ENCODE assay signal across 12 mouse cellular contexts in the genomic region with DNA sequence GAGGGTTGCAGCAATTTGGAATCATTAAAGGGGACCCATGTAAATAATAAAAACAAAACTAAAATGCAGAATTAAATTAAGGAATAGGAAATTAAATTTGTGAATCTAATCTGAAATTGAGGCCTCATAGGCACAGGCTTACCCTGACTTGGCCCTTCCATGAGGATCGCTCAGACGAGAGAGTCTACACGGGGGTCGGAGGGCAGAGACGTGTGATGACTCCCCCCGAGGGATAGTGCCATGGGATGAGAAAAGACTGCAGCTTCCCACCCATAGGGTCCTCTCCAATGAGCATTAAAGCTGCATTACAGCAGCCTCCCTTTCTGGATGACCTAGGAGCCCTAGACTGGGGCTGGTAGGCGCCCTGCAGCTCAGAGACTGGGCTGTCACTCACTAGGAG.
DNase-seq lines count a peak whose midpoint lies in the region; ATAC-seq and TF ChIP-seq lines count a peak whose summit lies in the region.
"Had no signal": no experiment of that assay in that cellular context is flagged by ENCODE, and none has a peak within 500 bp of the region (broad histone marks: within the 10 kb centered on the region; RNA-seq: fewer than 3 reads in every experiment).

No protein-coding gene starts in this region.

- peaks cover 31% of the 10 kb centered on the region for H3K4me1 ChIP-seq in midbrain, embryonic 12.5 days
- H3K4me1 ChIP-seq in midbrain, embryonic 11.5 days (ENCODE audit: control insufficient read depth, insufficient read depth, low read length), result 0 out of 2 replicates have a peak, but pooled peaks cover 2% of the 10 kb centered on the region
- peaks cover 27% of the 10 kb centered on the region for H3K4me1 ChIP-seq in embryonic facial prominence, embryonic 15.5 days
- peaks cover 53% of the 10 kb centered on the region for H3K4me1 ChIP-seq in hindbrain, embryonic 12.5 days
- H3K4me1 ChIP-seq in midbrain, postnatal 0 days (ENCODE audit: insufficient read depth, low read length), result no peaks in the 10 kb centered on the region; the same call in 1 of the 2 replicates

- no peak for TF ChIP-seq CTCF in midbrain, postnatal 0 days (IDR thresholded peaks at IDR 0.05)

- no peaks in the 10 kb centered on the region for H3K9me3 ChIP-seq in midbrain, embryonic 12.5 days
- H3K9me3 ChIP-seq in midbrain, embryonic 11.5 days (ENCODE audit: control insufficient read depth, low read length), result no peaks in the 10 kb centered on the region
- H3K9me3 ChIP-seq in embryonic facial prominence, embryonic 15.5 days (replicated peaks), result no peaks in the 10 kb centered on the region
- no peaks in the 10 kb centered on the region for H3K9me3 ChIP-seq in hindbrain, embryonic 12.5 days (replicated peaks)
- no peaks in the 10 kb centered on the region for H3K9me3 ChIP-seq in midbrain, postnatal 0 days (ENCODE audit: low read length)
- H3K9me3 ChIP-seq: limb, embryonic 12.5 days had no signal

- H3K27me3 ChIP-seq in midbrain, embryonic 12.5 days, result peaks cover 36% of the 10 kb centered on the region
- peaks cover 6% of the 10 kb centered on the region; the same call in 1 of the 2 replicates for H3K27me3 ChIP-seq in midbrain, embryonic 11.5 days (ENCODE audit: control insufficient read depth, insufficient read depth, low read length)
- peaks cover 63% of the 10 kb centered on the region for H3K27me3 ChIP-seq in embryonic facial prominence, embryonic 15.5 days
- H3K27me3 ChIP-seq in hindbrain, embryonic 12.5 days, result no peaks in the 10 kb centered on the region
- H3K27me3 ChIP-seq in midbrain, postnatal 0 days (ENCODE audit: insufficient read depth, low read length), result no peaks in the 10 kb centered on the region
- H3K27me3 ChIP-seq: heart, embryonic 13.5 days had no signal

- no peak overlapping the region for H3K4me3 ChIP-seq in midbrain, embryonic 12.5 days
- no peak overlapping the region for H3K4me3 ChIP-seq in midbrain, embryonic 11.5 days (ENCODE audit: low read depth, low read length)
- no peak overlapping the region for H3K4me3 ChIP-seq in embryonic facial prominence, embryonic 15.5 days (replicated peaks)
- H3K4me3 ChIP-seq in hindbrain, embryonic 12.5 days, result no peak overlapping the region
- H3K4me3 ChIP-seq in midbrain, postnatal 0 days (ENCODE audit: low read depth, low read length), result no peak overlapping the region
- H3K4me3 ChIP-seq: heart, embryonic 13.5 days; limb, embryonic 12.5 days had no signal

- DNase-seq in midbrain, embryonic 11.5 days (ENCODE audit: low spot score, missing footprints), result no peak
- DNase-seq in midbrain, postnatal 0 days (ENCODE audit: low spot score), result no peak
- no peak for DNase-seq in Muller cell, postnatal 12 days (ENCODE audit: inconsistent ontology term)
- DNase-seq in left cerebral cortex, postnatal 14 days (ENCODE audit: low spot score in 2 of 2), result no peak
- DNase-seq: embryo, embryonic 11 days; gastrocnemius, postnatal 36 days; thymus, postnatal 25 days had no signal

- intact Hi-C loops in left cerebral cortex, postnatal 14 days (cut with DNase I), result loop anchor here (10.0 kb wide), 1 partner anchor 85 kb away; a partner anchor contains a TSS

- H3K36me3 ChIP-seq in midbrain, embryonic 12.5 days, result no peaks in the 10 kb centered on the region
- H3K36me3 ChIP-seq in midbrain, embryonic 11.5 days (ENCODE audit: control insufficient read depth, insufficient read depth, low read length), result no peaks in the 10 kb centered on the region
- no peaks in the 10 kb centered on the region for H3K36me3 ChIP-seq in embryonic facial prominence, embryonic 15.5 days
- no peaks in the 10 kb centered on the region for H3K36me3 ChIP-seq in hindbrain, embryonic 12.5 days
- H3K36me3 ChIP-seq in midbrain, postnatal 0 days (ENCODE audit: insufficient read depth, low read length), result no peaks in the 10 kb centered on the region
- H3K36me3 ChIP-seq: heart, embryonic 13.5 days; limb, embryonic 12.5 days had no signal

- no peak overlapping the region for H3K9ac ChIP-seq in midbrain, embryonic 12.5 days (replicated peaks)
- no peak overlapping the region for H3K9ac ChIP-seq in midbrain, embryonic 11.5 days (ENCODE audit: low read length)
- no peak overlapping the region for H3K9ac ChIP-seq in embryonic facial prominence, embryonic 15.5 days
- no peak overlapping the region for H3K9ac ChIP-seq in hindbrain, embryonic 12.5 days
- no peak overlapping the region for H3K9ac ChIP-seq in midbrain, postnatal 0 days (replicated peaks; ENCODE audit: low read length, poor library complexity, severe bottlenecking)
- H3K9ac ChIP-seq: heart, embryonic 13.5 days; limb, embryonic 12.5 days had no signal

- 68% methylated on average over 7 of the region's 7 CpGs for WGBS in midbrain, embryonic 12.5 days
- WGBS in midbrain, embryonic 11.5 days, result 79% methylated on average over 7 of the region's 7 CpGs
- WGBS in embryonic facial prominence, embryonic 15.5 days, result 50% methylated on average over 7 of the region's 7 CpGs
- WGBS in hindbrain, embryonic 12.5 days, result 48% methylated on average over 7 of the region's 7 CpGs
- WGBS in midbrain, postnatal 0 days, result 67% methylated on average over 7 of the region's 7 CpGs

- ATAC-seq in midbrain, embryonic 12.5 days (ENCODE audit: low FRiP score, low read depth), result peak; percentile 21; the same call in 1 of the 2 replicates
- ATAC-seq in midbrain, embryonic 11.5 days (ENCODE audit: low FRiP score), result no peak
- ATAC-seq in embryonic facial prominence, embryonic 15.5 days (ENCODE audit: insufficient number of reproducible peaks, low FRiP score, low TSS enrichment, low read depth), result no peak
- ATAC-seq in hindbrain, embryonic 12.5 days (ENCODE audit: low FRiP score), result peak; percentile 44
- ATAC-seq in midbrain, postnatal 0 days (ENCODE audit: low FRiP score), result no peak

- H3K4me2 ChIP-seq in midbrain, embryonic 12.5 days (replicated peaks), result no peak overlapping the region
- H3K4me2 ChIP-seq in midbrain, embryonic 11.5 days, result no peak overlapping the region
- peak overlapping the region; percentile 22 for H3K4me2 ChIP-seq in embryonic facial prominence, embryonic 15.5 days (replicated peaks)
- no peak overlapping the region for H3K4me2 ChIP-seq in hindbrain, embryonic 12.5 days (replicated peaks)
- H3K4me2 ChIP-seq in midbrain, postnatal 0 days (ENCODE audit: low read depth, low read length, poor library complexity, severe bottlenecking), result peak overlapping the region; percentile 6; the same call in 1 of the 2 replicates
- H3K4me2 ChIP-seq: heart, embryonic 13.5 days; limb, embryonic 12.5 days had no signal

- H3K27ac ChIP-seq in midbrain, embryonic 12.5 days (replicated peaks), result no peak overlapping the region
- no peak overlapping the region for H3K27ac ChIP-seq in midbrain, embryonic 11.5 days (ENCODE audit: low read depth, low read length)
- no peak overlapping the region for H3K27ac ChIP-seq in embryonic facial prominence, embryonic 15.5 days (replicated peaks)
- peak overlapping the region; percentile 65 for H3K27ac ChIP-seq in hindbrain, embryonic 12.5 days
- no peak overlapping the region for H3K27ac ChIP-seq in midbrain, postnatal 0 days (ENCODE audit: low read depth, low read length)
- H3K27ac ChIP-seq: heart, embryonic 13.5 days; limb, embryonic 12.5 days had no signal

Comparison
In these comparisons a context has a peak if more than half of its experiments do, and no peak if none do; other contexts are left out.
1. ATAC-seq: peak in midbrain, embryonic 12.5 days (single experiment) and hindbrain, embryonic 12.5 days (single experiment); none in midbrain, embryonic 11.5 days (single experiment), embryonic facial prominence, embryonic 15.5 days (single experiment) and midbrain, postnatal 0 days (single experiment).
2. H3K4me2 ChIP-seq: peak in embryonic facial prominence, embryonic 15.5 days (single experiment) and midbrain, postnatal 0 days (single experiment); none in midbrain, embryonic 12.5 days (single experiment), midbrain, embryonic 11.5 days (single experiment) and hindbrain, embryonic 12.5 days (single experiment).